Mouse (Mus musculus): ENCODE results near the gene Ech1. TPM values are rescaled to one million over a fixed set of nuclear protein-coding genes. Genes with fewer than 3 reads are reported as not detected.

The Ech1 gene
- polyA plus RNA-seq (2012; ENCODE audit: insufficient read depth, insufficient read length, missing spikeins), result 85.7 and 96.1 TPM in 2 replicates

- TF ChIP-seq POLR2A (IDR thresholded peaks at IDR 0.05; ENCODE audit: borderline replicate concordance, low read depth, low read length) (no peak), CTCF (IDR thresholded peaks at IDR 0.05; ENCODE audit: low read depth, low read length) (no peak)
- Histone ChIP-seq H3K27ac (ENCODE audit: insufficient read depth, low read depth, low read length) (peak within 1 kb of the TSS; percentile 76), H3K4me3 (ENCODE audit: insufficient read depth, low read length) (peak within 1 kb of the TSS; percentile 64), H3K4me1 (ENCODE audit: control insufficient read depth, insufficient read depth, low read length) (peaks cover 37% of the 10 kb centered on the region)
These were observed at the start of gene Ech1 for GRCm38 (mm10) chr7:28824941-28825685. Gene Ech1, plus strand, starts transcription at chr7:28825217.

- H3K4me1 ChIP-seq (ENCODE audit: control insufficient read depth, insufficient read depth, low read length), result peaks cover 19% of the 10 kb centered on the region
- H3K4me3 ChIP-seq (ENCODE audit: insufficient read depth, low read length), result no peak overlapping the region
- TF ChIP-seq POLR2A (IDR thresholded peaks at IDR 0.05; ENCODE audit: borderline replicate concordance, low read depth, low read length) (no peak), CTCF (IDR thresholded peaks at IDR 0.05; ENCODE audit: low read depth, low read length) (no peak)
- no peak overlapping the region for H3K27ac ChIP-seq (ENCODE audit: insufficient read depth, low read depth, low read length)
These were observed 46.2 kb upstream of the Ech1 start for GRCm38 (mm10) chr7:28778825-28779224.

GRCm38 (mm10) chr7:28780067-28780658 is 44.9 kb upstream of the Ech1 start:
- 0 out of 2 replicates have a peak overlapping the region, but pooled peaks have one; percentile 7 for H3K4me3 ChIP-seq (ENCODE audit: insufficient read depth, low read length)
- H3K4me1 ChIP-seq (ENCODE audit: control insufficient read depth, insufficient read depth, low read length), result peaks cover 19% of the 10 kb centered on the region
- TF ChIP-seq CTCF (IDR thresholded peaks at IDR 0.05; ENCODE audit: low read depth, low read length) (peak; percentile 60), POLR2A (IDR thresholded peaks at IDR 0.05; ENCODE audit: borderline replicate concordance, low read depth, low read length) (no peak)
- H3K27ac ChIP-seq (ENCODE audit: insufficient read depth, low read depth, low read length), result peak overlapping the region; percentile 89

GRCm38 (mm10) chr7:28780857-28781256 is 44.2 kb upstream of the Ech1 start:
- peaks cover 19% of the 10 kb centered on the region for H3K4me1 ChIP-seq (ENCODE audit: control insufficient read depth, insufficient read depth, low read length)
- H3K27ac ChIP-seq (ENCODE audit: insufficient read depth, low read depth, low read length), result peak overlapping the region; percentile 89
- H3K4me3 ChIP-seq (ENCODE audit: insufficient read depth, low read length), result 0 out of 2 replicates have a peak overlapping the region, but pooled peaks have one; percentile 7
- TF ChIP-seq CTCF (IDR thresholded peaks at IDR 0.05; ENCODE audit: low read depth, low read length), result no peak
- TF ChIP-seq POLR2A (IDR thresholded peaks at IDR 0.05; ENCODE audit: borderline replicate concordance, low read depth, low read length), result no peak

- Histone ChIP-seq H3K27ac (ENCODE audit: insufficient read depth, low read depth, low read length) (peak overlapping the region; percentile 89), H3K4me1 (ENCODE audit: control insufficient read depth, insufficient read depth, low read length) (peaks cover 19% of the 10 kb centered on the region), H3K4me3 (ENCODE audit: insufficient read depth, low read length) (no peak overlapping the region)
- no peak for TF ChIP-seq POLR2A (IDR thresholded peaks at IDR 0.05; ENCODE audit: borderline replicate concordance, low read depth, low read length)
- no peak for TF ChIP-seq CTCF (IDR thresholded peaks at IDR 0.05; ENCODE audit: low read depth, low read length)
These were observed 43.8 kb upstream of the Ech1 start for GRCm38 (mm10) chr7:28781261-28781663.

- peaks cover 29% of the 10 kb centered on the region for H3K4me1 ChIP-seq (ENCODE audit: control insufficient read depth, insufficient read depth, low read length)
- H3K27ac ChIP-seq (ENCODE audit: insufficient read depth, low read depth, low read length), result no peak overlapping the region
- no peak overlapping the region for H3K4me3 ChIP-seq (ENCODE audit: insufficient read depth, low read length)
- TF ChIP-seq POLR2A (IDR thresholded peaks at IDR 0.05; ENCODE audit: borderline replicate concordance, low read depth, low read length) (no peak), CTCF (IDR thresholded peaks at IDR 0.05; ENCODE audit: low read depth, low read length) (no peak)
These were observed 39.9 kb upstream of the Ech1 start for GRCm38 (mm10) chr7:28785161-28785560.

- H3K27ac ChIP-seq (ENCODE audit: insufficient read depth, low read depth, low read length), result no peak overlapping the region
- no peak overlapping the region for H3K4me3 ChIP-seq (ENCODE audit: insufficient read depth, low read length)
- TF ChIP-seq CTCF (IDR thresholded peaks at IDR 0.05; ENCODE audit: low read depth, low read length), result no peak
- TF ChIP-seq POLR2A (IDR thresholded peaks at IDR 0.05; ENCODE audit: borderline replicate concordance, low read depth, low read length), result no peak
- peaks cover 10% of the 10 kb centered on the region for H3K4me1 ChIP-seq (ENCODE audit: control insufficient read depth, insufficient read depth, low read length)
These were observed 37.1 kb upstream of the Ech1 start for GRCm38 (mm10) chr7:28787884-28788283.

- no peak within 1 kb of the TSS for H3K4me3 ChIP-seq (ENCODE audit: insufficient read depth, low read length)
- peaks cover 10% of the 10 kb centered on the region for H3K4me1 ChIP-seq (ENCODE audit: control insufficient read depth, insufficient read depth, low read length)
- no peak for TF ChIP-seq CTCF (IDR thresholded peaks at IDR 0.05; ENCODE audit: low read depth, low read length)
- no peak for TF ChIP-seq POLR2A (IDR thresholded peaks at IDR 0.05; ENCODE audit: borderline replicate concordance, low read depth, low read length)
- no peak within 1 kb of the TSS for H3K27ac ChIP-seq (ENCODE audit: insufficient read depth, low read depth, low read length)
These were observed 36.5 kb upstream of the Ech1 start, which contains the start of gene Rinl for GRCm38 (mm10) chr7:28788307-28789195. Gene Rinl, plus strand, starts transcription at chr7:28788969.

- no peak overlapping the region for H3K27ac ChIP-seq (ENCODE audit: insufficient read depth, low read depth, low read length)
- H3K4me3 ChIP-seq (ENCODE audit: insufficient read depth, low read length), result no peak overlapping the region
- no peak for TF ChIP-seq POLR2A (IDR thresholded peaks at IDR 0.05; ENCODE audit: borderline replicate concordance, low read depth, low read length)
- TF ChIP-seq CTCF (IDR thresholded peaks at IDR 0.05; ENCODE audit: low read depth, low read length), result no peak
- peaks cover 10% of the 10 kb centered on the region for H3K4me1 ChIP-seq (ENCODE audit: control insufficient read depth, insufficient read depth, low read length)
These were observed 35.8 kb upstream of the Ech1 start for GRCm38 (mm10) chr7:28789235-28789634.
